Mouse (Mus musculus) testis, adult 2 months (tissue): ENCODE results near the gene Ntsr1.

Experiments used
- CTCF ChIP-seq: fragments of 200-500 bp; IDR thresholded peaks from 2 replicates; pipeline ENCODE4 v1.5.1; 2012; ENCODE audit warnings: low read depth, mild to moderate bottlenecking, inconsistent platforms, low read length, moderate library complexity; ENCODE audit not compliant: control insufficient read depth, insufficient read depth, insufficient replicate concordance
- POLR2A ChIP-seq: fragments of 200-500 bp; IDR thresholded peaks from 2 replicates; pipeline ENCODE4 v1.6.1; 2012; ENCODE audit warnings: low read depth, mild to moderate bottlenecking, inconsistent platforms, low read length, moderate library complexity; ENCODE audit not compliant: control insufficient read depth

DNA sequence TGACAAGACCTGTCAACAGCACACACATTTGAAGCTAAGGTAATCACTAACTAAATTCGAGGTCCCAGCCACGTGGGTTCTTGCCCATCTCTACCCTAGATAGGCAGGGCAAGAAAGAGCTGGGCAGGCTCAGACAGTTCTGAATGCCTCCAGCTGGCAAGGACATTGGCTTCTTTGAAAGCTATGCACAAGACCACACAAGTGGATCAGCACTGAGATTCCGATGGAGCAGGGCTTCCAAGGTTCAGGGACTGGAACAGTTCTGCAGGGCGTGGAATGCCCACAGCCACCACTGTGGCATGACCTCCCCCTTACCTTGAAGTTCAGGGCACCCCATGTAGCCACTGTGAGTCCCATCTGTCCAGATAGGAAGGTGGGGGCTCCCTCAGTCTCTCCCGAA, 49.2 kb upstream of the Ntsr1 start:
- TF ChIP-seq CTCF = no peak
- no peak for TF ChIP-seq POLR2A
